Mouse (Mus musculus): ENCODE results near the gene Cachd1. TPM values are rescaled to one million over a fixed set of nuclear protein-coding genes. Genes with fewer than 3 reads are reported as not detected.

The Cachd1 gene
- polyA plus RNA-seq, 1 experiment from 2014 or later: 28.5 TPM

DNA sequence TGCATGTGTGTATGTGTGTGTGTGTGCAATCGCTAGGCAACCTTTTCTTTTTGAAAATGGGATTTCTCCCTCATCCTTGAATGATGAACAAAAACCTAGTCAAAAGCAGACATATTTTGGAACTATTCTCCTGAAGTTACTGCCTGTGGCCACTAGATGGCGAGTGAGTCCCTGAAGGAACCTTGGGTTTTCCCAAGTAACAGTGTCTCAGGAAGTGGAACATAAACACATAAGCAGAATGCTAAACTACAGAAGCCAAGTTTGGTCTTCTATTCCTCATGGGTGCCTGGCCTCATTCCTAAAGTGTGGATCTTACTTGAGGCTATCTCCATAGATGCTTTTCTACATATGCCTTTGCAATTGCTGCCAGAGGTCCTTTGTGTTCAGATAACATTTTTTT is 221.7 kb downstream of the Cachd1 start:
- Histone ChIP-seq H3K27ac (peak overlapping the region; percentile 34; the same call in 1 of the 2 replicates), H3K9me3 (ENCODE audit: control insufficient read depth, low read length) (no peaks in the 10 kb centered on the region), H3K36me3 (replicated peaks; ENCODE audit: control insufficient read depth, insufficient read depth) (no peaks in the 10 kb centered on the region; the same call in 1 of the 2 replicates), H3K9ac (no peak overlapping the region), H3K27me3 (ENCODE audit: control insufficient read depth, insufficient read depth, low read length) (no peaks in the 10 kb centered on the region), H3K4me1 (replicated peaks; ENCODE audit: control insufficient read depth, insufficient read depth, low read length) (peaks cover 4% of the 10 kb centered on the region; the same call in 1 of the 2 replicates), H3K4me2 (replicated peaks) (no peak overlapping the region), H3K4me3 (replicated peaks; ENCODE audit: low read length) (no peak overlapping the region)
- peak; percentile 83 for DNase-seq (ENCODE audit: low spot score)
- WGBS: 16% methylated on average over 2 of the region's 2 CpGs
- no peak for ATAC-seq (ENCODE audit: low FRiP score)

DNA sequence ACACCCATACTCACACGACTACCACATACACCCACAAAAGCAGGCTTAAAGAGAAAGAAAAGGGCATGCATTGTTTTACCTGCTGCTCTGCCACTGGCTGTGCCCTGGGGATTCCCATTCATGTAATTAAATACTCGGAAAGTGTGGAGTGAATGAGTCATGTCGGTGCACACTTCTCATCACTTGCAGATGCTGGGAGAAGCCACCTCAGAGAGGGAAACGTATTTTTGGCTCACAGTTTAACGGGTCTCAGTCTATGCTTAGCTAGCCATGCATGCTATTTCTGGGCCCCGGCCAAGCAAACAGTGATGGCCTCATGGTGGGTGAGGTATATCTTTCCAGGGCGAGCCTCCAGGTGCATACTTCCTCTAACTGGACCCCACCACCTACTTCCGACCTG is 222.4 kb downstream of the Cachd1 start:
- 82% methylated on average over 8 of the region's 8 CpGs for whole genome bisulfite sequencing
- DNase-seq (ENCODE audit: low spot score) (no peak), ATAC-seq (ENCODE audit: low FRiP score) (no peak)
- Histone ChIP-seq H3K4me1 (replicated peaks; ENCODE audit: control insufficient read depth, insufficient read depth, low read length) (peaks cover 4% of the 10 kb centered on the region; the same call in 1 of the 2 replicates), H3K27me3 (ENCODE audit: control insufficient read depth, insufficient read depth, low read length) (no peaks in the 10 kb centered on the region), H3K36me3 (replicated peaks; ENCODE audit: control insufficient read depth, insufficient read depth) (no peaks in the 10 kb centered on the region; the same call in 1 of the 2 replicates), H3K9me3 (ENCODE audit: control insufficient read depth, low read length) (no peaks in the 10 kb centered on the region), H3K27ac (0 out of 2 replicates have a peak overlapping the region, but pooled peaks have one; percentile 34), H3K9ac (no peak overlapping the region), H3K4me3 (replicated peaks; ENCODE audit: low read length) (no peak overlapping the region), H3K4me2 (replicated peaks) (no peak overlapping the region)

DNA sequence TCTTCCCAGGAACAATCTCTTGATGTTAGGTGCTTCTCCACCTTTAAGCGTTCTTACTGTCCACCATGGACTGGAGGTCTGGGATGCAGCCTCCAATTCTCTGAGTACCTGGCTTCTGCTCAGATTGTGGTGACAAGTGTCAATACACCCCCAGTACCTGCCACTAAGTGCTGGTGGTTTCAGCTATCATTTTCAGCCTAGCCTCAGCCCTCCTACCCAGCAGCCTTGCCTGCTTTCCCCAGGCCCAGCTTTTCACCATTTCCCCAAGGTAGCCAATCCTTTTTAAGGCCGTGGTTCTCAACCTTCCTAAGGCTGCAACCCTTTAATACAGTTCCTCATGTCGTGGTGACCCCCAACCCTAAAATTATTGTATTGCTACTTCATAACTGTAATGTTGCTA is 224.1 kb downstream of the Cachd1 start:
- Histone ChIP-seq H3K27me3 (ENCODE audit: control insufficient read depth, insufficient read depth, low read length) (no peaks in the 10 kb centered on the region), H3K4me2 (replicated peaks) (no peak overlapping the region), H3K9ac (no peak overlapping the region), H3K9me3 (ENCODE audit: control insufficient read depth, low read length) (no peaks in the 10 kb centered on the region), H3K4me3 (replicated peaks; ENCODE audit: low read length) (no peak overlapping the region), H3K36me3 (replicated peaks; ENCODE audit: control insufficient read depth, insufficient read depth) (no peaks in the 10 kb centered on the region), H3K27ac (no peak overlapping the region), H3K4me1 (replicated peaks; ENCODE audit: control insufficient read depth, insufficient read depth, low read length) (no peaks in the 10 kb centered on the region; the same call in 1 of the 2 replicates)
- WGBS: 93% methylated on average over 3 of the region's 3 CpGs
- DNase-seq (ENCODE audit: low spot score) (no peak), ATAC-seq (ENCODE audit: low FRiP score) (no peak)

DNA sequence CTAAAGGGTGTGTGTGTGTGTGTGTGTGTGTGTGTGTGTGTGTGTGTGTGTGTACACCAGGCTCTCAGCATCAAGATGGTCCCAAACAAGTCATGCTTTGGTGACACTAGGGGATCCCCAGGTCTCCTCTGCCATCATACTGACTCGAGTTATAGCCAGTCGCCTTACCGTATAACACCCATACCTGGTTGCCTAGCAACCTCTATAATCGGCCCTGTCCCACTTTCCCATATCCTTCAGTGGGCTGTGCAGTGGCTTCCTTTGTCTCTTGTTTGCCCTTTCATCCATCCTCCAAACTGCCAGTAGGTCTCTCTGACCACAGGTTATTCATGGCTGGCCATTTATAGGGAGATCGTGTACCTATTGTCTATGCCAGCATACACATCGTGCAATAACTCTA is 224.6 kb downstream of the Cachd1 start:
- no peak overlapping the region for H3K27ac ChIP-seq
- WGBS: 66% methylated on average over 6 of the region's 6 CpGs
- ATAC-seq (ENCODE audit: low FRiP score): no peak

DNA sequence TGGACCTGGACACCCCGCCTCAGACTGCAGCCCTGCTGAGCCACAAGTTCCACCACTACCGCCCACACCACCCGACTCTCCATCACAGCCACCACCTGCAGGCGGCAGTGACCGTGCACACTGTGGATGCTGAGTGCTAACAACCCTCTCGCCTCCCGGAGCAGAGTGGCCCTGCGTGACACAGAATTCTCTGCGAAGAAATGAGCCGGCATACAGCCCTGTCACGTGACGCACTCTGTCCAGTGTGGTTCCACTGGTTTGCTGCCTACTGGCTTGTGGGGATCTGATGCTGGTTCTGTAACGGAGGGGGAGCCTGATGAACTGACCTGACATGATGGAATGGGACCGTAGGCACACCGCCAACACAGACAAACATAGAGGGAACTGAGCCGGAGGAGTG is 226.5 kb downstream of the Cachd1 start:
- 93% methylated on average over 16 of the region's 16 CpGs for WGBS
- ATAC-seq (ENCODE audit: low FRiP score): no peak
- no peaks in the 10 kb centered on the region; the same call in 1 of the 2 replicates for H3K4me1 ChIP-seq (replicated peaks; ENCODE audit: control insufficient read depth, insufficient read depth, low read length)

More for the DNA sequence above, 224.6 kb downstream of the Cachd1 start:
- no peaks in the 10 kb centered on the region; the same call in 1 of the 2 replicates for H3K4me1 ChIP-seq (replicated peaks; ENCODE audit: control insufficient read depth, insufficient read depth, low read length)
- H3K4me2 ChIP-seq (replicated peaks): no peak overlapping the region
- DNase-seq (ENCODE audit: low spot score): no peak
- H3K4me3 ChIP-seq (replicated peaks; ENCODE audit: low read length): no peak overlapping the region
- H3K27me3 ChIP-seq (ENCODE audit: control insufficient read depth, insufficient read depth, low read length): no peaks in the 10 kb centered on the region
- H3K36me3 ChIP-seq (replicated peaks; ENCODE audit: control insufficient read depth, insufficient read depth): no peaks in the 10 kb centered on the region
- H3K9me3 ChIP-seq (ENCODE audit: control insufficient read depth, low read length): no peaks in the 10 kb centered on the region
- H3K9ac ChIP-seq: no peak overlapping the region

DNA sequence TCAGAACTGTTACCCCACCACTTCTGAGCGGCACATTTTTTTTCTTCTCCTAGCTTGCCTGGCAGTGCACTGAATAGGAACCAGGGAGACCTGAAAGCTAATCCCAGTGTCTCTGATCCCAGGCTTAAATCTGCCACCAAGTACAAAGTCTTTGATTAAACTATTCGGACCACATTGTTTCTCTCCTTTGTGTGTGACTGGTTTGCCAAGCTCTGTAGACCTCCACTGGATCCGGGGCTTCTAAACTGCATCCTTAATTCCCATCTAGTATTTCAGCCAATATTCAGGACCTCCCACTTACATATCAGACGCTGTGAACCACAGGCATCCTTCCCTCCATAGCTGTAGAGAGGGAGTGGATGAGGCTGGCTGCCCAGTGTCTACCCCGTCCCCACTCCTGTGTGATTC is 231.9 kb downstream of the Cachd1 start:
- Histone ChIP-seq H3K9ac (no peak overlapping the region), H3K4me2 (replicated peaks) (no peak overlapping the region), H3K4me1 (replicated peaks; ENCODE audit: control insufficient read depth, insufficient read depth, low read length) (no peaks in the 10 kb centered on the region), H3K36me3 (replicated peaks; ENCODE audit: control insufficient read depth, insufficient read depth) (no peaks in the 10 kb centered on the region; the same call in 1 of the 2 replicates), H3K4me3 (replicated peaks; ENCODE audit: low read length) (no peak overlapping the region), H3K9me3 (ENCODE audit: control insufficient read depth, low read length) (no peaks in the 10 kb centered on the region), H3K27me3 (ENCODE audit: control insufficient read depth, insufficient read depth, low read length) (no peaks in the 10 kb centered on the region), H3K27ac (no peak overlapping the region)
- ATAC-seq (ENCODE audit: low FRiP score): no peak
- no peak for DNase-seq (ENCODE audit: low spot score)
- WGBS: 59% methylated on average over 5 of the region's 5 CpGs

More for the DNA sequence above, 226.5 kb downstream of the Cachd1 start:
- DNase-seq (ENCODE audit: low spot score): no peak
- Histone ChIP-seq H3K27ac (no peak overlapping the region), H3K9me3 (ENCODE audit: control insufficient read depth, low read length) (no peaks in the 10 kb centered on the region), H3K4me2 (replicated peaks) (no peak overlapping the region), H3K9ac (no peak overlapping the region), H3K4me3 (replicated peaks; ENCODE audit: low read length) (no peak overlapping the region), H3K36me3 (replicated peaks; ENCODE audit: control insufficient read depth, insufficient read depth) (no peaks in the 10 kb centered on the region), H3K27me3 (ENCODE audit: control insufficient read depth, insufficient read depth, low read length) (no peaks in the 10 kb centered on the region)

DNA sequence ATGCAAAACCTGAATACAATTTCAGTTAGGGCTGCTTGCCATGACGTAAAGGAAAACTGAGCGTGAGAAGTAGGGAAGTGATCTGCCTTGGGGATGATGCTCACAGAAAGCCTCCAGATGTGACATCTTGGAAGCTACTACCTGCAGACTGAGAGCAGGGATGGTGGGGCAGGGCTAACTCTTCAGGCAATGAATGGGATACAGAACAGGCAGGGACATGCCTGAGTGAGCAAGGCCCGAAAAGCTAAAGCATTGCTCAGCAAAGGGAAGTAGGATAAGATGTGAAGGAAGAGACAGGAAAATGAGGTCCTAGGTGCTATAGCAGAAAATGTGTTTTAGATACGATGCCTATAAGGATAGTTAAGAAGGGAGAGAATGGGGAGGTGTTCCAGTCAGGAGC is 232.6 kb downstream of the Cachd1 start:
- H3K27me3 ChIP-seq (ENCODE audit: control insufficient read depth, insufficient read depth, low read length): no peaks in the 10 kb centered on the region
- H3K9me3 ChIP-seq (ENCODE audit: control insufficient read depth, low read length): no peaks in the 10 kb centered on the region
- H3K27ac ChIP-seq: no peak overlapping the region
- ATAC-seq (ENCODE audit: low FRiP score) (no peak), DNase-seq (ENCODE audit: low spot score) (no peak)
- no peaks in the 10 kb centered on the region for H3K4me1 ChIP-seq (replicated peaks; ENCODE audit: control insufficient read depth, insufficient read depth, low read length)
- H3K4me3 ChIP-seq (replicated peaks; ENCODE audit: low read length): no peak overlapping the region
- no peak overlapping the region for H3K4me2 ChIP-seq (replicated peaks)
- 88% methylated on average over 4 of the region's 4 CpGs for WGBS
- H3K9ac ChIP-seq: no peak overlapping the region
- H3K36me3 ChIP-seq (replicated peaks; ENCODE audit: control insufficient read depth, insufficient read depth): no peaks in the 10 kb centered on the region; the same call in 1 of the 2 replicates

DNA sequence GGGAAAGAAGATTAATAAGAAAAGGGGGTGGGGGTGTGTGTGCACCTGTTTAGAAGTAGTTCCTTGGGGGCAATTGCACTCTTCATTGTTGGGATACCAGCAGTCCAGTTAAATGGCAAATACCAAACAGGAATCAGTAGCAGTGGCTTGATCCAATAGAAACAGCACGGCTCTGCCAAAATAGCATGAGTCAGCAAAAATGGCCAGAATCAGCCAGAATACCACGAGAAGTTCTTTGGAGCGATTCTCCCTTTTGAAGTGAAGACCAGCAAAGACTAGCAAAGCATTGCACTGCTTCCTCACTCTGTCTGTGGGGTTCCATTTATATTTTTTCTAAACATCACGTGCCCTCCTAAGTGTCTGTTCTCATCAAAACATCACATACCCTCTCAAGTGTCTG is 241.3 kb downstream of the Cachd1 start:
- H3K36me3 ChIP-seq (replicated peaks; ENCODE audit: control insufficient read depth, insufficient read depth): no peaks in the 10 kb centered on the region
- no peak overlapping the region for H3K27ac ChIP-seq
- no peak overlapping the region for H3K9ac ChIP-seq
- H3K27me3 ChIP-seq (ENCODE audit: control insufficient read depth, insufficient read depth, low read length): no peaks in the 10 kb centered on the region
- no peak overlapping the region for H3K4me2 ChIP-seq (replicated peaks)
- WGBS: 92% methylated on average over 4 of the region's 4 CpGs
- ATAC-seq (ENCODE audit: low FRiP score) (no peak), DNase-seq (ENCODE audit: low spot score) (no peak)
- peaks cover 11% of the 10 kb centered on the region for H3K9me3 ChIP-seq (ENCODE audit: control insufficient read depth, low read length)
- no peak overlapping the region for H3K4me3 ChIP-seq (replicated peaks; ENCODE audit: low read length)
- H3K4me1 ChIP-seq (replicated peaks; ENCODE audit: control insufficient read depth, insufficient read depth, low read length): no peaks in the 10 kb centered on the region

DNA sequence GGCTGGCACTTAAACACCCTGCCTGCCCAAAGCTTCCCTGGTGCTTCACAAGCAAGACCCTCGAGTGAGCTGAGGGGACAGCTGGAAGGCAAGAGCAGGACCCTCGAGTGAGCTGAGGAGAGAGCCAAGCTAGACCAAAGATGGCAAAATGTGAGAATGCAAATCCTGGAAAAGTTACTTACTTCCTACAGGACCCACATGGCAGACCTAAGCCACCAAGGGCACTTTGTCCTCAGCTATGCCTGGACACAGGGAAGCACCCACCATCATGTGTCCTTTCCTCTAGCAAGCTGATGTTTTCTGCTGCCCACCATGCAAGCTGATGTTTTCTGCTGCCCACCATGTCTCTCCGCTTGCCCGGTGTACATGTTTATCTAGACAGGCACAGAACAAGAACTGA is 244.1 kb downstream of the Cachd1 start, which contains the start of gene Gm10577:
Gene Gm10577, minus strand, starts transcription at position 101 of the 400 bp plus-strand sequence.
- no peaks in the 10 kb centered on the region for H3K36me3 ChIP-seq (replicated peaks; ENCODE audit: control insufficient read depth, insufficient read depth)
- ATAC-seq (ENCODE audit: low FRiP score) (no peak), DNase-seq (ENCODE audit: low spot score) (no peak)
- no peaks in the 10 kb centered on the region for H3K4me1 ChIP-seq (replicated peaks; ENCODE audit: control insufficient read depth, insufficient read depth, low read length)
- WGBS: 90% methylated on average over 4 of the region's 4 CpGs
- H3K9me3 ChIP-seq (ENCODE audit: control insufficient read depth, low read length): peaks cover 13% of the 10 kb centered on the region
- no peaks in the 10 kb centered on the region for H3K27me3 ChIP-seq (ENCODE audit: control insufficient read depth, insufficient read depth, low read length)
- no peak within 1 kb of the TSS for H3K4me2 ChIP-seq (replicated peaks)
- no peak within 1 kb of the TSS for H3K4me3 ChIP-seq (replicated peaks; ENCODE audit: low read length)
- no peak within 1 kb of the TSS for H3K9ac ChIP-seq
- H3K27ac ChIP-seq: no peak within 1 kb of the TSS

DNA sequence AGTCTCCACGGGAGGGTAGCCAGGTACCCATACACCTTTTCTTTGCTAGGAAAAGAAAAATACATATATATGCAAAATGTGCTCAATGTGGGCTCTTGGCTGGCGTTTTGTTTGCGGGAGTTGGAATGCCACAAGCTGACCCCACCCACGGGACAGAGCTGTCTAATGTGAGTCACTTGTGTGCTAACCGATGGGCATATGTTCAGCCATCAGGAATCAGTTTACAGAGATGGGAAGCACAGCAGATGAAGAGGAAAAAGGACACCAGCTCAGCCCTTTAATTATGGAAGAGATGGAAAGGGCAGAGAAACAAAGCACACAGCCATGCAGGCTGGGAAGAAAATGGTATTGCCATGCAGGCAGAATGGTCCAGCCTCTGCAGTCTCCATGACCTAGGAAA is 250.1 kb downstream of the Cachd1 start:
- Histone ChIP-seq H3K9me3 (ENCODE audit: control insufficient read depth, low read length) (peaks cover 8% of the 10 kb centered on the region; the same call in 1 of the 2 replicates), H3K4me3 (replicated peaks; ENCODE audit: low read length) (no peak overlapping the region), H3K27ac (no peak overlapping the region), H3K27me3 (ENCODE audit: control insufficient read depth, insufficient read depth, low read length) (no peaks in the 10 kb centered on the region), H3K36me3 (replicated peaks; ENCODE audit: control insufficient read depth, insufficient read depth) (no peaks in the 10 kb centered on the region), H3K4me1 (replicated peaks; ENCODE audit: control insufficient read depth, insufficient read depth, low read length) (no peaks in the 10 kb centered on the region), H3K4me2 (replicated peaks) (no peak overlapping the region), H3K9ac (no peak overlapping the region)
- no peak for DNase-seq (ENCODE audit: low spot score)
- 73% methylated on average over 5 of the region's 5 CpGs for WGBS
- ATAC-seq (ENCODE audit: low FRiP score): no peak

Data from hindbrain, embryonic 14.5 days (tissue).